Mouse (Mus musculus) heart, postnatal 10 days (tissue): ENCODE measurements around the gene Hs2st1. TPM values are rescaled to one million over a fixed set of nuclear protein-coding genes. Genes with fewer than 3 reads are reported as not detected.

Source experiments
- DNase-seq, 2 experiments: peaks; one replicate each; pipeline ENCODE4 v3.0.0; 2021
- intact Hi-C: fragments of 180-260 bp; cut with DNase I; formaldehyde crosslinking; loops from one replicate; pipeline ENCODE4 v1.15.1; 2025
- total RNA-seq, 2 experiments: library from RNA; stranded (reverse); gene quantifications; 2 replicates each; pipeline ENCODE4 v1.2.3; 2021

The Hs2st1 gene
- total RNA-seq, 2 experiments from 2014 or later, result 17.0 to 19.7 TPM

- intact Hi-C loops, result no loop called here
- no peak for DNase-seq
Observed at GRCm38 (mm10) chr3:144556625-144557324, 13.2 kb downstream of the Hs2st1 start.

GRCm38 (mm10) chr3:144555144-144555543 lies 14.8 kb downstream of the Hs2st1 start:
- intact Hi-C loops, result no loop called here
- DNase-seq, result no peak

GRCm38 (mm10) chr3:144554503-144554902 lies 15.5 kb downstream of the Hs2st1 start:
- DNase-seq, result no peak
- intact Hi-C loops, result no loop called here

DNA sequence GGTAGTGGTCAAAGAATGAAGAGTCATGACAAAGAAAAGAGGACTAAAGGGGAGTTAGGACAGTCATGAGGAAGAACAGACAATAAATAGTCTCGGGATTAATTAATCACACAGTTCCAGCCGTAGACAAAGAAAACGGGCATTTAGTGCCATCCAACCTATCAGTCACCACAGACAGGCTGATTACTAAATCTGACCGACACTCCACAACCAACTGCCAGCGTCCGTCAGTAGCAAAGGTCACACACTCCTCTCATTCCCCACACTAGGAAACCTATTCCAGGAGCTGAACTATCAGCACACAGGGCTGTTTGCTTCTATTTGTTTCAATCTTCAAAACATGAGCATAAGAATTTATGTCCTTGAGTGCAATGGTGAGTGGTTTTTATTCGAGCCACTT lies 16.0 kb downstream of the Hs2st1 start:
- DNase-seq, result no peak
- intact Hi-C loops, result no loop called here

DNA sequence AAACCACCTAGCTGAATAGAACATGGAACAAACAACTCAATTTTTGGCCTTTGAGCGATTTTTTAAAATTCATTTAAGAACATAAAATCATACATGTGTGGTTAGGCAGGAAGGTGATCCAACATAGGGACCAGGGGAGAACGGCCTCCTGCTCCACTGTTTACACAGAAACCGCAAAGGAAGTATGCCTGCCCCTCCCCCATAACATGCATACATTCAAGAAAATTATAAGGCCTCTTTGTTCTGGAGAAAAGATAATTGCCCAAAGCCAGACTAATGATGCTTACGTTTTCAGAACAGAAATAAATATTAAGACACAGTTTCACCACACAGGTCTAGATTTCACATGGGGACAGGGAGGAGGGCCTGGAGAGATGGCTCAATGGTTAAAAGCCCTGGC lies 18.6 kb downstream of the Hs2st1 start:
- intact Hi-C loops, result no loop called here
- no peak for DNase-seq

DNA sequence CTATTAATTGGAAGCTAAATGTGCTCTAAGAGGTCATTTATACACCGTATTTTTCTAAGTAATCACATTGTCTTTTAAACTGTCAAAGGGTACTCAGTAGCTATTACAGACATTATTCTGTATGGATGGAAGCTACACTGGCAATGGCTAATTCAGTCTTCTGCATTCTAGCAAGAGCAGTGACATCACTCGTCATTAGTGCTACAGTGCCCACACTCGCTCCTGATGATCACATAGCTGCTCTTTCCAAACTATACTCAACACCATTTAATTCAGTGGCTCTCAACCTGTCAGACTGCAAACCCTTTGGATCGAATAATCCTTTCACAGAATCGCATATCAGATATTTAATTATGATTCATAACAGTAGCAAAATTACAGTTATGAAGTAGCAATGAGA lies 19.3 kb downstream of the Hs2st1 start:
- no peak for DNase-seq
- intact Hi-C loops, result no loop called here

GRCm38 (mm10) chr3:144550036-144550435 lies 19.9 kb downstream of the Hs2st1 start:
- intact Hi-C loops, result no loop called here
- DNase-seq, result no peak

- intact Hi-C loops, result no loop called here
Observed at GRCm38 (mm10) chr3:144548186-144548845, 21.7 kb downstream of the Hs2st1 start.

DNA sequence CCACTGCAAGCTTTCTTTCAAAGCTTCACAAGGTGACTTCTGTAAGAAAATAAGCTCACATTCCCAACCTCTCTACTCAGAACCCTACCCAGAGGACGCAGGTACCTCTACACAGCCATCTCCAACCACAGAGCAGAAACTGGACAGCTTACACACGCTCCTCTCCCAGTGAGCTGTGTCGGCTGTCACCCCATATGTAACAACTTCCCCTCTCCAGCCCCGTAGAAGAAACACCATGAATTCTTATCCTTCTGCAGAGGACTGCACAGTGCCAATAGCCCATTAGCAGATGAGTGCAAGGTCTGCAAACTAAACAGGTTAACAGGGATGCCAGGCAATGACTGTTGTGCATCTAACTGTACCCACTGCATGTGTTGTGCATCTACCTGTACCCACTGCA lies 23.5 kb downstream of the Hs2st1 start:
- intact Hi-C loops, result no loop called here
- no peak for DNase-seq

More at GRCm38 (mm10) chr3:144548186-144548845, 21.7 kb downstream of the Hs2st1 start:
- DNase-seq, result no peak

DNA sequence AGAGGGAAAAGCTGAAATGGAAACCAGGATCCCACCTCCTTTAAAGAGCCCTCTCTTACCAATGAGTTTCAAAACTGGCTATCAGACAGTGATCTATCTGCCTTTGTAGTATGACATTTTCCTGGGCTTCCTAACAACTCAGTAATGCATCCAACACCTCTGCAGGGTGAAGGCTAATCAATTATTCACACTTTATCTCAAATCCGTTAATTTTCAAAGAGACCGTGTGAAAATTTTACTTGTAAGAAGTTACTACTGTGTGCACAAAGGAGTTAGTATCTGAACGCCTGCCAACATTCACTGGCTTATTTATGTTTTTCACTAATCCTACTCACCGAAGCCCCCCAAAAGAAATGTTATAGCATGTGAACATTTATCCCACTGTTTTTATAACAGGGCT lies 24.1 kb downstream of the Hs2st1 start:
- DNase-seq, result no peak
- intact Hi-C loops, result no loop called here

DNA sequence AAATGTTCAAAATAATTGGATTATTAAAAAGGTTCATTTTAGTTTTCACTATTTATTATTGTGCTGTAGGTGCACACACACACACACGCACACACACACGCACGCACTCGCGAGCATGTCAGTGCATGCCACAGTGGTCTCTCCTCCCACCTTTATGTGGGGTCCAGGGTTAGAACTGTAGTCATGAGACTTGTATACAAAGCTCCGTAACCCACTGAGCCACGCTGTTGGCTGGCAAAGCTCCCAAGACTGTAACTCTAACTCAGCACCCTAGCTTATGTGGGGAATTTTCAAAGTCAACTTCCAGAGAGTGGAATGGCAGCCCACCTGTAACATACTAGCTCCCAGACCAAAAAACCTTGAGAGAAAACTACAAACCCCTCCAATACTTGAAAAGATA lies 24.8 kb downstream of the Hs2st1 start:
- no peak for DNase-seq
- intact Hi-C loops, result no loop called here

- DNase-seq, result no peak
- intact Hi-C loops, result no loop called here
Observed at GRCm38 (mm10) chr3:144541906-144542438, 28.0 kb downstream of the Hs2st1 start.

DNA sequence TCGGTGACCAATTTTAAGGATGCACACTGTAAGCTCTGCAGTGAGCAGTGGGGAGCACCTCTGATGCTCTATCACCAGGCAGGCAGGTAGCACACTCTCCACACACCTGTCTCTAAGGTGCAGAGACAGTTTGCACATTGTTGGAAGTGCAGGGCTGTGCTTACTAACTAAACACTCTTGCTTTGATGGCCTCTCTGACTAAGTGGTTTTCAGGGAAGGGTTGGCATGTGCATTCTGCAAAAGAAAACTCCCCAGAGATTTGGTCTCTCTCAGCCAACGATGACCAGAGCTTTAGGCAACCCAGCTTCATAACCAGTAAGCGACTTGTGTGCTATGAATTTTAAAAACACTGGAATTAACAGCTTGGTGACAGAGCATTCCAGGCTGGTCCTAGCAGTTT lies 29.2 kb downstream of the Hs2st1 start:
- intact Hi-C loops, result no loop called here
- no peak for DNase-seq

DNA sequence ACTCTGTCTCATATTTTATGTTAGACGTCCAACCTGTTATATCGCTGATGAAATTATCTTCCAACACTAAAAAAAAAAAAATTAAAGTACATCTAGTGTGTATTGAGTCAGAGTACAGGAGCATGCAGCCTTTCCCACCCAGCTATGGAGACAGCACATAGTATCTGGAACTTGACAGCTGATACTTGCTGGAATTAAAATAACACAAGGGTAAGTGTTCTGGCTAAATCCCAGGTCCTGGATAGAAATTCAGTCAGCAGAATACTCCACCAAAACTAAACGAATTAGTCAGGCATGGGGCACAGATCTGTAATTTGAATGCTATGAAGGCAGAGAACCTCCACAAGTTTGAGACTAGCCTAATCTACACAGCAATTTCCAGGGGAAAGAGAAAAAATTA lies 30.9 kb downstream of the Hs2st1 start:
- intact Hi-C loops, result no loop called here
- DNase-seq, result peak; percentile 37 to 43

DNA sequence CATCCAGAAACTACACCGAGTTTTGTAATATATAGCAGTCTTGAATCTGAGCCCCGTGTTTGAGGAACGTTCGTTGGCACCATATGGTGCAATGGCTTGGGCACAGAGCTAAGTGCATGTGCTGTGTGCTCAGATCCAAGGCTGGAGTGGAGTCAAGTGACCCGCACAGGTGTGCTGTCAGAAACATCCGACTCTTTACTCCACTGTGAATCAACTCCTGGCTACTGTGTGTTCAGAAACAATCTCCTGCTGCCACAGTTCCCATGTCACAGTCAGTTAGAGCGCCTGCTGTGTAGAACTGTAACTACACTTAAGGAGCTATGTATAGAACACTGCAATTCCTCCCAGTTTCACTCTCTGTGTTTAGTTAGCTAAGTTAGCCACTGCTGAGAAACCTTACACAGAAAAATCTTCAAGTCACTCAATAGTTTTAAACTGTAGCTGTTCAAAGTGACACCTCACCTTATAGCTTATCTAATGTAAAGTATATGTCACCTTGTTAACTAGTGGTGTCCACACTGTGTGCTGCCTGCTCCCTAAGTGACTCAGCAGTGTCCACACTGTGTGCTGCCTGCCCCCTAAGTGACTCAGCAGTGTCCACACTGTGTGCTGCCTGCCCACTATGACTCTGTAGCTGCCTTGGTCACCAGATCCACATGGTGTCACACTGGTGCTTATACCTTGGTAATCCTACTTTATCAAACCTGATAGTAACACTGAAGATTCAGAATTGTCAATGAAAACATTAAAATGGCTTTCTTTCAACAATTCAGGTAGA lies 32.7 kb downstream of the Hs2st1 start:
- no peak for DNase-seq
- intact Hi-C loops, result no loop called here

- intact Hi-C loops, result no loop called here
- no peak for DNase-seq
Observed at GRCm38 (mm10) chr3:144535056-144535455, 34.9 kb downstream of the Hs2st1 start.

DNA sequence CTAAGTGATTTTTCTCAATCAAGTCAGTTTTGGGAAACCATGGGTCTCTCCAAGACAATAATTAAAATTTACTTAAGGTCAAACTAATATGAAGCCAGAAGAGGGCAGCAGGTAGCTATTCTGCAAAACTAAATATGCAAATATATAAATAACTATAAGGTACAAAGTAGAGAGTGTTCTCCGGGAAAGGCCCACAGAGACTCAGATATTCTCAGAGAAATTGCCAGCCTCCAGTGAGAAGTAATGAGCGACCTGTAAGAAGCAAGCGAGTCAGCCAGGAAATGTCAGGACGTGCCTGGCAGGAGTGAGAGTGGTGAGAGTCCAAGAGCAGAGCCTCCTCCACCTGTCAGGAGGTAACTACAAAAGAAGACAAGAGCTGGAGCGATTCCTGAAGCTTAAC lies 39.0 kb downstream of the Hs2st1 start:
- intact Hi-C loops, result loop anchor here (1.0 to 5.0 kb wide), 2 partner anchors 86 to 191 kb away; partner anchors contain the start of gene Sh3glb1
- peak; percentile 20 to 44 for DNase-seq

DNA sequence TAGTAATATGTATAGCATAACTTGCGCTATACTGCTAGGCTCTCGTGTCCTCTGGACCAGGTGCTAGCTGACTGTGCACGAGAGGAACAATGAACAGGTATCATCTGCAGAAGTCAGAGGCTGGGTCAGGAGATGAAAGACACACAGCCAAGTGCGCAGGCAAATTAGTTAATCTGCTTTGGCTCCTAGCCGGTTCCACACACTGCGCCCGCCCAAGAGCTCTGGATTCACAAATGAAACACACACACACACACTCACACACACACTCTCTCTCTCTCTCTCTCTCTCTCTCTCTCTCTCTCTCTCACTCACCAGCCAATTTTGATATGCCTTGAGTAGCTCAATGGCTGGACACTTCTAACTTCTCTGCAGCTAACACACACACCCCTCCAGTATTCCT lies 42.1 kb downstream of the Hs2st1 start:
- peak; percentile 25 to 28 for DNase-seq
- intact Hi-C loops, result no loop called here

GRCm38 (mm10) chr3:144519581-144520272 lies 50.3 kb downstream of the Hs2st1 start:
- intact Hi-C loops, result no loop called here
- DNase-seq, result no peak

- intact Hi-C loops, result no loop called here
- DNase-seq, result no peak
Observed at GRCm38 (mm10) chr3:144518917-144519316, 51.1 kb downstream of the Hs2st1 start.

DNA sequence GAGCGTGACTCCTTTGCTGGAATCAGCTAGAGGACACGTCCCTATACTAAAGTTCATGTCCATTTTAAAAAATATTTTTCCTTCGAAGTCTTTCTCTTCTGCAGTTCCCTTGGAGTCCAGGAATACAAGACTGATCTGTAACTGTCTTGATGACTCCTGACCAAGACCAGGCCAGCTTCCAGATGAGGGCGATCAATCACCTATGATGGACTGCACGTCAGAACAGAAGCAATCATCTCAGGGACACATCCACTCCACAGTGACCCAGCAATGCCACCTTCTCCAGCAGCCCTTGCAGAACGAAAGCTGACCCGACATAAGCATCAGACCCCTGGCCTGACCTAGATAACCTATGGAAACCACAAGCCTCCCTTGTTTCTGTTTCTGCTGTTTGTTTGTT lies 54.7 kb downstream of the Hs2st1 start:
- intact Hi-C loops, result no loop called here
- no peak for DNase-seq
